Mouse (Mus musculus): ENCODE measurements around the gene Rpl36-ps4. TPM values are rescaled to one million over a fixed set of nuclear protein-coding genes. Genes with fewer than 3 reads are reported as not detected.
"Not testable (repeated sequence)": the region's sequence is repeated elsewhere in the genome, so short reads cannot be mapped to it uniquely, and the experiment has no call there.

Gene Rpl36-ps4
- polyA plus RNA-seq, 1 experiment, result not detected

GRCm38 (mm10) chr17:87934326-87934725, 13.5 kb downstream of the Rpl36-ps4 start:
- TF ChIP-seq CTCF (IDR thresholded peaks at IDR 0.05; ENCODE audit: borderline replicate concordance, control insufficient read depth, extremely low read depth, insufficient read depth, low read length, poor library complexity) (no peak), POLR2A (IDR thresholded peaks at IDR 0.05; ENCODE audit: control insufficient read depth, extremely low read depth, insufficient read depth, low read length, poor library complexity) (no peak)
- Histone ChIP-seq H3K27ac (ENCODE audit: control insufficient read depth, insufficient read depth, low read length) (no peak overlapping the region), H3K4me3 (ENCODE audit: control insufficient read depth, insufficient read depth, low read length) (no peak overlapping the region), H3K36me3 (ENCODE audit: control insufficient read depth, insufficient read depth, low read length) (no peaks in the 10 kb centered on the region), H3K27me3 (ENCODE audit: control insufficient read depth, insufficient read depth, low read length) (no peaks in the 10 kb centered on the region), H3K4me1 (replicated peaks; ENCODE audit: control insufficient read depth, insufficient read depth, low read length) (no peaks in the 10 kb centered on the region)
- WGBS, result 92% methylated on average over 10 of the region's 10 CpGs
- no peak for DNase-seq

DNA sequence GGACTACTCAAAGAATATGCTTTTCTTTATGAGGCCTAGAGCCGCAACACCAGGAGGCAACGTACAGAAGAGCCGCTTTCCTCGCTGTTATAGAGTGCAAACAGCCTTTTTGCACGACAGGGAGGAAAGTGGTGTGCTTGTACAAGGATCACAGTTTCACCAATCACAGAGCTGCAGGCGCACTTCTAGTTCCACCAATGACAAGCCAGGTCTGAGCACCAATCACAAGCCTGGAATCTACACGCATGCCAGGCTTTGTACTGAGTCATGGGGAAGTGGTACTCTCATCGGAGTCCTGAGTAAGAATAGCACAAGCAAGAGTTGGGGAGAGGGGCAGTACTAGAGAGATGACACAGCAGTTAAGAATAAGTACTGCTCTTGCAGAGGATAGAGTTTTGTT, 14.0 kb downstream of the Rpl36-ps4 start:
- no peak for DNase-seq
- Histone ChIP-seq H3K4me1 (replicated peaks; ENCODE audit: control insufficient read depth, insufficient read depth, low read length) (no peaks in the 10 kb centered on the region), H3K36me3 (ENCODE audit: control insufficient read depth, insufficient read depth, low read length) (no peaks in the 10 kb centered on the region), H3K27me3 (ENCODE audit: control insufficient read depth, insufficient read depth, low read length) (no peaks in the 10 kb centered on the region), H3K27ac (ENCODE audit: control insufficient read depth, insufficient read depth, low read length) (no peak overlapping the region), H3K4me3 (ENCODE audit: control insufficient read depth, insufficient read depth, low read length) (no peak overlapping the region)
- TF ChIP-seq POLR2A (IDR thresholded peaks at IDR 0.05; ENCODE audit: control insufficient read depth, extremely low read depth, insufficient read depth, low read length, poor library complexity) (no peak), CTCF (IDR thresholded peaks at IDR 0.05; ENCODE audit: borderline replicate concordance, control insufficient read depth, extremely low read depth, insufficient read depth, low read length, poor library complexity) (no peak)
- 95% methylated on average over 8 of the region's 8 CpGs for WGBS

DNA sequence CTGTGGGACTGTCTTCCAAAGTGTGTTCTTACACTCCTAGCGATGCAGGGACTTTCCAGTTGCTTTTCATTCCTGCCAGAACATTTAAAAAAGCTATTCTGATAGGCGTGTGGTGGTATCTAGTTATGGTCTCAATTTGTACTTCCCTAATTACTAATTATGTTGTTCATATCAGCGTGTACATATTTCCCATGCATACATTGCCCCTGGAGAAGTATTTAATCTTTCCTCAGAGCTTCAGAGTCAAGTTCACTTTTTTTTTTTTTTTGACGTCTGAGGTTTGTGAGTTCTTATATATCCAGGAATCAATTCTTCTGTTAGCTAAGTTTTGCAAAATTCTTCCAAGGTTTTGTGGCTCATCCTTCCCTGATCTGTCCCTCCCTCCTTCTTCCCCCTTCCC, 15.4 kb downstream of the Rpl36-ps4 start:
- Histone ChIP-seq H3K27ac (ENCODE audit: control insufficient read depth, insufficient read depth, low read length) (no peak overlapping the region), H3K4me3 (ENCODE audit: control insufficient read depth, insufficient read depth, low read length) (no peak overlapping the region), H3K27me3 (ENCODE audit: control insufficient read depth, insufficient read depth, low read length) (no peaks in the 10 kb centered on the region), H3K36me3 (ENCODE audit: control insufficient read depth, insufficient read depth, low read length) (no peaks in the 10 kb centered on the region), H3K4me1 (replicated peaks; ENCODE audit: control insufficient read depth, insufficient read depth, low read length) (no peaks in the 10 kb centered on the region)
- TF ChIP-seq POLR2A (IDR thresholded peaks at IDR 0.05; ENCODE audit: control insufficient read depth, extremely low read depth, insufficient read depth, low read length, poor library complexity) (no peak), CTCF (IDR thresholded peaks at IDR 0.05; ENCODE audit: borderline replicate concordance, control insufficient read depth, extremely low read depth, insufficient read depth, low read length, poor library complexity) (no peak)
- WGBS, result 90% methylated on average over 4 of the region's 4 CpGs
- no peak for DNase-seq

- 39% methylated on average over 16 of the region's 16 CpGs for WGBS
- Histone ChIP-seq H3K36me3 (ENCODE audit: control insufficient read depth, insufficient read depth, low read length) (no peaks in the 10 kb centered on the region), H3K4me3 (ENCODE audit: control insufficient read depth, insufficient read depth, low read length) (no peak overlapping the region), H3K4me1 (replicated peaks; ENCODE audit: control insufficient read depth, insufficient read depth, low read length) (no peaks in the 10 kb centered on the region), H3K27me3 (ENCODE audit: control insufficient read depth, insufficient read depth, low read length) (no peaks in the 10 kb centered on the region), H3K27ac (ENCODE audit: control insufficient read depth, insufficient read depth, low read length) (no peak overlapping the region)
- TF ChIP-seq POLR2A (IDR thresholded peaks at IDR 0.05; ENCODE audit: control insufficient read depth, extremely low read depth, insufficient read depth, low read length, poor library complexity) (no peak), CTCF (IDR thresholded peaks at IDR 0.05; ENCODE audit: borderline replicate concordance, control insufficient read depth, extremely low read depth, insufficient read depth, low read length, poor library complexity) (peak; percentile 96)
- DNase-seq, result peak; percentile 82
Observed at GRCm38 (mm10) chr17:87948965-87949584, 28.3 kb downstream of the Rpl36-ps4 start.

GRCm38 (mm10) chr17:87954618-87955124, 33.9 kb downstream of the Rpl36-ps4 start:
- H3K27me3 ChIP-seq (ENCODE audit: control insufficient read depth, insufficient read depth, low read length); H3K36me3 ChIP-seq (ENCODE audit: control insufficient read depth, insufficient read depth, low read length); H3K4me3 ChIP-seq (ENCODE audit: control insufficient read depth, insufficient read depth, low read length); H3K4me1 ChIP-seq (replicated peaks; ENCODE audit: control insufficient read depth, insufficient read depth, low read length); DNase-seq; H3K27ac ChIP-seq (ENCODE audit: control insufficient read depth, insufficient read depth, low read length): not testable (repeated sequence)
- 72% methylated on average over 13 of the region's 13 CpGs for WGBS

DNA sequence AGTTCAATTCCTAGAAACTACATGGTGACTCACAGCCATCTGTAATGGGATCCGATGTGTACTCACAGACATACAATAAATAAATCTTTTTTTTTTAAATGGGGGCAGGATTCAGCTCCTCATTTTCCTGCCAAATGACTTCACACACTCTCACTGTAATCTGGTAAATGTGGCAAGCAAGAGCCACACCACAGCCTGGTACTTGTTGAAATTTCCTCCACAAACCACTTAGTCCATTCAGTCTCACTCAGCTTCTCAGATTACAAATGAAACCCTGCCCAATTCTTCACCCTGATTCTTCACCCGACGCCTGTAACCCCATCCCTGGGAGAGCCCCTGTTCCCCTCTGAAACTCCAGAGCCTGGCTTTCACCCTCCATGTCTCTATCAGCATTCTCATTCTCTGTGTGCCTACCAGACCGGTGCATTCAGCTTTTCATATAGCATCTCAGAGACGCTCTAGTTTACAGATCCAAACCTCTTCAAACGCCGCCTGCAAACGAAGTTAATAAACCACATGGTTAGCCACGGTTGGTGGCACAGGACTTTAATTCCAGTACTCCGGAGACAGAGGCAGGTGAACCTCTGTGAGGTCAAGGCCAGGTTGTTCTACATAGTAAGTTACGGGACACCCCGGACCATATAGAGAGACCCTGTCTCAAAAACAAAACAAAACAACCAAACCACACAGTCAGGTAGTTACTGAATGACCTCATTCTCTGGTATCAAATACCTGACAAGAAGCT, 36.5 kb downstream of the Rpl36-ps4 start:
- no peaks in the 10 kb centered on the region for H3K36me3 ChIP-seq (ENCODE audit: control insufficient read depth, insufficient read depth, low read length)
- no peaks in the 10 kb centered on the region for H3K27me3 ChIP-seq (ENCODE audit: control insufficient read depth, insufficient read depth, low read length)
- H3K4me3 ChIP-seq (ENCODE audit: control insufficient read depth, insufficient read depth, low read length), result no peak overlapping the region
- WGBS, result 89% methylated on average over 12 of the region's 12 CpGs
- no peak for DNase-seq
- H3K4me1 ChIP-seq (replicated peaks; ENCODE audit: control insufficient read depth, insufficient read depth, low read length), result no peaks in the 10 kb centered on the region
- TF ChIP-seq POLR2A (IDR thresholded peaks at IDR 0.05; ENCODE audit: control insufficient read depth, extremely low read depth, insufficient read depth, low read length, poor library complexity) (no peak), CTCF (IDR thresholded peaks at IDR 0.05; ENCODE audit: borderline replicate concordance, control insufficient read depth, extremely low read depth, insufficient read depth, low read length, poor library complexity) (no peak)
- no peak overlapping the region for H3K27ac ChIP-seq (ENCODE audit: control insufficient read depth, insufficient read depth, low read length)
